Mouse (Mus musculus) lung, postnatal 0 days (tissue): ENCODE results near the gene Ap1g2. TPM values are rescaled to one million over a fixed set of nuclear protein-coding genes. Genes with fewer than 3 reads are reported as not detected.

Experiments
- ATAC-seq: fragments of 200-750 bp; cut with Nextera tagmentation; 2 replicates; pipeline ENCODE4 v1.8.0; 2017; ENCODE audit warnings: moderate library complexity
- DNase-seq: peaks from one replicate; pipeline ENCODE4 v3.0.0-alpha.2; 2016; ENCODE audit warnings: low spot score
- H3K27ac ChIP-seq: fragments of 300-500 bp; sonication (generic); 2 replicates; pipeline ENCODE4 v1.5.1; 2014; ENCODE audit warnings: antibody characterized with exemption, mild to moderate bottlenecking, low read length, mixed read lengths
- H3K27me3 ChIP-seq: fragments of 300-500 bp; sonication (generic); replicated peaks from 2 replicates; pipeline ENCODE4 v1.6.1; 2014; ENCODE audit warnings: low read length, mixed read lengths; ENCODE audit not compliant: insufficient read depth
- H3K36me3 ChIP-seq: fragments of 300-500 bp; sonication (generic); 2 replicates; pipeline ENCODE4 v1.6.1; 2014; ENCODE audit warnings: low read length, mixed read lengths; ENCODE audit not compliant: insufficient read depth
- H3K4me1 ChIP-seq: fragments of 300-500 bp; sonication (generic); 2 replicates; pipeline ENCODE4 v1.6.1; 2014; ENCODE audit warnings: antibody characterized with exemption, low read depth, low read length, mixed read lengths; ENCODE audit not compliant: insufficient read depth
- H3K4me2 ChIP-seq: fragments of 300-500 bp; sonication (generic); replicated peaks from 2 replicates; pipeline ENCODE4 v1.6.1; 2014; ENCODE audit warnings: low read depth, mild to moderate bottlenecking, low read length, moderate library complexity, mixed read lengths
- H3K4me3 ChIP-seq: fragments of 300-500 bp; sonication (generic); 2 replicates; pipeline ENCODE4 v1.5.1; 2014; ENCODE audit warnings: low read depth, low read length
- H3K9ac ChIP-seq: fragments of 300-500 bp; sonication (generic); replicated peaks from 2 replicates; pipeline ENCODE4 v1.6.1; 2014; ENCODE audit warnings: low read depth, mild to moderate bottlenecking
- H3K9me3 ChIP-seq: fragments of 300-500 bp; sonication (generic); 2 replicates; pipeline ENCODE4 v1.6.1; 2016; ENCODE audit warnings: low read length, mixed read lengths
- CTCF ChIP-seq: IDR thresholded peaks from 2 replicates; pipeline ENCODE4 v1.5.1; 2016; ENCODE audit warnings: antibody characterized with exemption, mild to moderate bottlenecking
- EP300 ChIP-seq: IDR thresholded peaks from 2 replicates; pipeline ENCODE4 v1.6.1; 2016; ENCODE audit warnings: antibody characterized with exemption, mild to moderate bottlenecking, control low read depth
- WGBS: fragments of 180-500 bp; shearing (Covaris S2); extraction: QIAGEN DNeasy Blood & Tissue Kit; methylation state at CpG from one replicate; pipeline ENCODE4 v1.1.7; 2014; 5-methylcytosine and 5-hydroxymethylcytosine counted together
- polyA plus RNA-seq: library from polyadenylated mRNA; unstranded; fragments of >200 nt; fragmentation: Nextera tagmentation; extraction: Ambion mirVana; gene quantifications from 2 replicates; pipeline ENCODE4 v1.2.1, GENCODE M21; 2015

The Ap1g2 gene
- polyA plus RNA-seq, 1 experiment from 2014 or later: 11.5 TPM

GRCm38 (mm10) chr14:55122359-55122758 lies 16.0 kb upstream of the Ap1g2 start:
- Histone ChIP-seq H3K36me3 (no peaks in the 10 kb centered on the region), H3K9ac (no peak overlapping the region), H3K4me3 (no peak overlapping the region), H3K4me1 (no peaks in the 10 kb centered on the region; the same call in 1 of the 2 replicates), H3K9me3 (no peaks in the 10 kb centered on the region), H3K4me2 (0 out of 2 replicates have a peak overlapping the region, but pooled peaks have one; percentile 20), H3K27ac (no peak overlapping the region), H3K27me3 (no peaks in the 10 kb centered on the region)
- ATAC-seq: no peak
- TF ChIP-seq CTCF (no peak), EP300 (no peak)
- 39% methylated on average over 8 of the region's 8 CpGs for WGBS
- DNase-seq: no peak

DNA sequence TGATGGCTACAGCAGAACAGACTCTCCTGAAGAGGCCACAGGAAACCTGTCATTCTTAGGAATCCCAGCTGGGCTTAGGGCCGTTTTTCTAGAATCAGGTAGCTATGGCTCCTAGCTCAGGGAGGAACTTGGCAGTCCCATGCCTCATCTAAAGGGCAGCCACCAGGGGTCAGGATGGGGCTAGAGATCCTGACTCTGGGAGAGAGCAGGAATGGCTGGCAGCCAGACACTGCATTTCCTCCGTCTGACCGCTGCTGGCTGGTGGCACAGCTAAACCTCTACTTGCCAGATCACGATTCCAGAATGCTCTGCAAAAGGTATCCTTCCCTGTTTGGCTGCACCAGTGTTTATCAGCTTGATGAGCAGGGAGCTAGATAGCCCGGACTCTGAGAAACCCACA lies 15.6 kb upstream of the Ap1g2 start:
- Histone ChIP-seq H3K9ac (no peak overlapping the region), H3K36me3 (no peaks in the 10 kb centered on the region), H3K27me3 (no peaks in the 10 kb centered on the region), H3K27ac (no peak overlapping the region), H3K9me3 (no peaks in the 10 kb centered on the region), H3K4me3 (no peak overlapping the region), H3K4me2 (0 out of 2 replicates have a peak overlapping the region, but pooled peaks have one; percentile 20), H3K4me1 (no peaks in the 10 kb centered on the region; the same call in 1 of the 2 replicates)
- 7% methylated on average over 5 of the region's 5 CpGs for WGBS
- peak; percentile 87 for ATAC-seq
- peak; percentile 91 for DNase-seq
- TF ChIP-seq EP300 (no peak), CTCF (peak; percentile 91)

DNA sequence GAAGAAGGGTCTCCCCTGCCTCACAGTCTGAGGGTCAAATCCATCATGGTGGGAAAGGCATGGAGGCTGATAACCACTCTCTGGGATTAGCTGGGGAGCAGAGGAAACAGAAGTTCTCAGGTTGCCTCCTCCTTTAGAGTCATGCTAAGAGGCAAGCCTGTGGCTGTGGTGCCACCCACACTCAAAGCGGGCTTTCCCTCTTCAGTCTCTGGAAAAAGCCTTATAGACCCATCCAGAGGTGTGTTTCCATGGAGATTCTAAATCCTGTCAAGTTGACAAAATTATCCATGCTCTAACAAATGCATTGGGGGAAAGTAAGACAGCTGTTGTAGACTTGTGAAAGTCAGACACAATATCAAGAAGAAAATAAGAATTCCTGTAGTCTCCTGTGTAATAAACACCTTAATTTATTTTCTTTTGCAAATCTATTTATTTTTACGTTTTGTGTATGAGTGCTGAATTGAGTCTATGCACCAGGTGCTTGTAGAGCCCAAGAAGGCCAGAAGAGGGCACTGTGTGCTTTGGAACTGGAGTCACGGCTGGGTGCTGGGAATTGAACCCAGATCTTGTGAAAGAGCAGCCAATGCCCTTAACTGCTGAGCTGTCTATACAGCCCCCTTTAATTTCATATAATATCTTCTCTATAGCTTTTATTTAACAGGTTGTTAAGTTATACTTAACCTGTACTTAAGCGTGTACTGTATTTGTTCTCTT lies 13.2 kb upstream of the Ap1g2 start:
- 66% methylated on average over 4 of the region's 4 CpGs for WGBS
- TF ChIP-seq EP300: no peak
- TF ChIP-seq CTCF: peak; percentile 46
- H3K4me1 ChIP-seq: peaks cover 9% of the 10 kb centered on the region; the same call in 1 of the 2 replicates
- H3K27ac ChIP-seq: no peak overlapping the region
- H3K9me3 ChIP-seq: no peaks in the 10 kb centered on the region
- no peak for ATAC-seq
- no peak overlapping the region for H3K4me3 ChIP-seq
- DNase-seq: no peak
- no peaks in the 10 kb centered on the region for H3K36me3 ChIP-seq
- peaks cover 12% of the 10 kb centered on the region for H3K27me3 ChIP-seq
- no peak overlapping the region for H3K4me2 ChIP-seq
- no peak overlapping the region for H3K9ac ChIP-seq

- no peak overlapping the region for H3K4me3 ChIP-seq
- no peaks in the 10 kb centered on the region for H3K9me3 ChIP-seq
- WGBS: 75% methylated on average over 4 of the region's 4 CpGs
- H3K4me1 ChIP-seq: peaks cover 9% of the 10 kb centered on the region; the same call in 1 of the 2 replicates
- DNase-seq (no peak), ATAC-seq (no peak)
- H3K36me3 ChIP-seq: no peaks in the 10 kb centered on the region
- H3K27me3 ChIP-seq: peaks cover 20% of the 10 kb centered on the region
- TF ChIP-seq EP300: no peak
- TF ChIP-seq CTCF: no peak
- no peak overlapping the region for H3K4me2 ChIP-seq
- no peak overlapping the region for H3K9ac ChIP-seq
- H3K27ac ChIP-seq: no peak overlapping the region
Observed at GRCm38 (mm10) chr14:55118852-55119251, 12.5 kb upstream of the Ap1g2 start.

DNA sequence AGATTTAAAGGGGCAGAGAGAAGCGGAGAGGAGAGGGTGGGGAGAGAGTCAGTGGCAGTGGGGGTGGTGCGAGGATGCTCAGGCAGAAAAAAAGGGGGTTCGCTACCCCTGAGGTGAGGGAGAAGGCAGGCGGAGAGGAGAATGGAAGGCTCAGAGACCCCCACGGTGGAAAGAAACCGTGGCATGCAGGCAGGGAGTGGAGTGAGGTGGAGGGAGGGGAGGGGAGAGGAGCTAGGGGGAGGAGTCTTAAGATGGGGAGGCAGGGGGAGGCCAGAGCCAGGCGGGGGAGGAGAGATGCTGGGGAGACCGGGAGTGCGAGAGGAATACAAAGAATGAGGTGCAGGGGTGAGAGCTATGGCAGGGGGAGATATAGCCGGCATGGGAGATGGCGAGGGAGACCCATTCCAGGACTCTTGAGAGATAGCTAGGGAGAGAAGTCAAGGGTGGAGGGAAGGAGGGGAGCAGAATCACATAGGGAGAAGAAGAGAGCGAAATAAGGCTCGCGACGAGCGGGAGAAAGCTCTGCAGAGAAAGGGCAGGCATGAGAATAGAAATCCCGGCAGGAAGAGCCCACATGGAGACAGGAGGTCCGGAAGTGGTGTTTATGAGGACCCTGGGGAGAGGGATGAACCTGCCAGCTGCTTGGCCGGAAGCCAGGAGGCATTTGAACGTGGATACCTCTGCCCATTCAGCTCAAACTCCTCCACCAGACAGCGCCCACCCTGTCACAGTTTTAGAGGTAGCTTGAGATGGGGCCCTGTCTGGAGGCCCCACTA lies 10.2 kb upstream of the Ap1g2 start, which contains the start of gene Jph4:
Gene Jph4, minus strand, starts transcription at position 511 of the 776 bp plus-strand sequence.
- TF ChIP-seq EP300 (no peak), CTCF (no peak)
- H3K27me3 ChIP-seq: peaks cover 29% of the 10 kb centered on the region
- ATAC-seq (no peak), DNase-seq (no peak)
- peaks cover 9% of the 10 kb centered on the region; the same call in 1 of the 2 replicates for H3K4me1 ChIP-seq
- H3K4me3 ChIP-seq: no peak within 1 kb of the TSS
- no peaks in the 10 kb centered on the region for H3K9me3 ChIP-seq
- 4% methylated on average over 21 of the region's 21 CpGs for WGBS
- no peak within 1 kb of the TSS for H3K27ac ChIP-seq
- H3K36me3 ChIP-seq: no peaks in the 10 kb centered on the region
- no peak within 1 kb of the TSS for H3K9ac ChIP-seq
- H3K4me2 ChIP-seq: no peak within 1 kb of the TSS

GRCm38 (mm10) chr14:55115846-55116245 lies 9.5 kb upstream of the Ap1g2 start:
- Histone ChIP-seq H3K36me3 (no peaks in the 10 kb centered on the region), H3K9ac (no peak overlapping the region), H3K9me3 (no peaks in the 10 kb centered on the region), H3K4me2 (no peak overlapping the region), H3K27me3 (peaks cover 32% of the 10 kb centered on the region), H3K4me1 (peaks cover 9% of the 10 kb centered on the region; the same call in 1 of the 2 replicates), H3K27ac (no peak overlapping the region), H3K4me3 (no peak overlapping the region)
- TF ChIP-seq EP300 (no peak), CTCF (no peak)
- no peak for ATAC-seq
- DNase-seq: no peak
- 4% methylated on average over 8 of the region's 8 CpGs for WGBS
